Mouse (Mus musculus) small intestine, adult 2 months (tissue): Measurements from ENCODE around the gene Gm12248.

Experiments used
- CTCF ChIP-seq: fragments of 200-500 bp; IDR thresholded peaks from 2 replicates; pipeline ENCODE4 v1.5.1; 2012; ENCODE audit warnings: low read depth, mild to moderate bottlenecking, control low read depth, inconsistent platforms, low read length, moderate library complexity, mixed read lengths; ENCODE audit not compliant: insufficient replicate concordance, insufficient read length; ENCODE audit errors: extremely low read depth
- POLR2A ChIP-seq: fragments of 200-500 bp; IDR thresholded peaks from 2 replicates; pipeline ENCODE4 v1.6.1; 2012; ENCODE audit warnings: low read depth, mild to moderate bottlenecking, control low read depth, inconsistent platforms, low read length, moderate library complexity

- no peak for TF ChIP-seq CTCF
- TF ChIP-seq POLR2A, result no peak
Observed at GRCm38 (mm10) chr11:58026337-58026736, 66.6 kb downstream of the Gm12248 start.
